Mouse (Mus musculus): ENCODE results near the gene Slc22a8.

Slc22a8 gene

GRCm38 (mm10) chr19:8590954-8591353 lies at the start of gene Slc22a8:
Gene Slc22a8 (plus strand): TSS chr19:8591254.
- in situ Hi-C loops (cut with MboI, MseI), result no loop called here

GRCm38 (mm10) chr19:8558897-8559296 lies 32.2 kb upstream of the Slc22a8 start:
- in situ Hi-C loops (cut with MboI, MseI), result no loop called here

- in situ Hi-C loops (cut with MboI, MseI), result no loop called here
Observed at GRCm38 (mm10) chr19:8564021-8564420, 27.0 kb upstream of the Slc22a8 start.

- in situ Hi-C loops (cut with MboI, MseI), result no loop called here
Observed at GRCm38 (mm10) chr19:8564469-8564868, 26.6 kb upstream of the Slc22a8 start.

- in situ Hi-C loops (cut with MboI, MseI), result no loop called here
Observed at GRCm38 (mm10) chr19:8565262-8565661, 25.8 kb upstream of the Slc22a8 start.

- in situ Hi-C loops (cut with MboI, MseI), result no loop called here
Observed at GRCm38 (mm10) chr19:8565985-8566384, 25.1 kb upstream of the Slc22a8 start.

- in situ Hi-C loops (cut with MboI, MseI), result no loop called here
Observed at GRCm38 (mm10) chr19:8567104-8567880, 23.8 kb upstream of the Slc22a8 start.

- in situ Hi-C loops (cut with MboI, MseI), result no loop called here
Observed at GRCm38 (mm10) chr19:8569453-8569863, 21.6 kb upstream of the Slc22a8 start.

- in situ Hi-C loops (cut with MboI, MseI), result loop anchor here (10.0 kb wide), 1 partner anchor 1186 kb away; the partner anchor contains the start of gene Spindoc
Observed at GRCm38 (mm10) chr19:8570341-8571040, 20.6 kb upstream of the Slc22a8 start.

GRCm38 (mm10) chr19:8571746-8572145 lies 19.3 kb upstream of the Slc22a8 start:
- in situ Hi-C loops (cut with MboI, MseI), result loop anchor here (10.0 kb wide), 1 partner anchor 1187 kb away; the partner anchor contains the start of gene Spindoc

- in situ Hi-C loops (cut with MboI, MseI), result loop anchor here (10.0 kb wide), 1 partner anchor 1188 kb away; the partner anchor contains the start of gene Spindoc
Observed at GRCm38 (mm10) chr19:8572485-8572884, 18.6 kb upstream of the Slc22a8 start.

- in situ Hi-C loops (cut with MboI, MseI), result loop anchor here (5.0 to 10.0 kb wide), 2 partner anchors 100 to 1193 kb away; partner anchors contain the start of gene Spindoc
Observed at GRCm38 (mm10) chr19:8577432-8577831, 13.6 kb upstream of the Slc22a8 start.

- in situ Hi-C loops (cut with MboI, MseI), result loop anchor here (5.0 to 10.0 kb wide), 2 partner anchors 99 to 1194 kb away; partner anchors contain the start of gene Spindoc
Observed at GRCm38 (mm10) chr19:8578293-8578969, 12.6 kb upstream of the Slc22a8 start.

GRCm38 (mm10) chr19:8578970-8579342 lies 12.1 kb upstream of the Slc22a8 start:
- in situ Hi-C loops (cut with MboI, MseI), result loop anchor here (5.0 to 10.0 kb wide), 2 partner anchors 98 to 1194 kb away; partner anchors contain the start of gene Spindoc

- in situ Hi-C loops (cut with MboI, MseI), result no loop called here
Observed at GRCm38 (mm10) chr19:8585298-8585697, 5.8 kb upstream of the Slc22a8 start.

- in situ Hi-C loops (cut with MboI, MseI), result no loop called here
Observed at GRCm38 (mm10) chr19:8585899-8586298, 5.2 kb upstream of the Slc22a8 start.

- in situ Hi-C loops (cut with MboI, MseI), result no loop called here
Observed at GRCm38 (mm10) chr19:8586350-8586749, 4.7 kb upstream of the Slc22a8 start.

- in situ Hi-C loops (cut with MboI, MseI), result no loop called here
Observed at GRCm38 (mm10) chr19:8587315-8587714, 3.7 kb upstream of the Slc22a8 start.

GRCm38 (mm10) chr19:8592155-8592554 lies 1.1 kb downstream of the Slc22a8 start:
- in situ Hi-C loops (cut with MboI, MseI), result no loop called here

GRCm38 (mm10) chr19:8592873-8593408 lies 1.9 kb downstream of the Slc22a8 start:
- in situ Hi-C loops (cut with MboI, MseI), result no loop called here

GRCm38 (mm10) chr19:8593833-8594232 lies 2.8 kb downstream of the Slc22a8 start:
- in situ Hi-C loops (cut with MboI, MseI), result no loop called here

- in situ Hi-C loops (cut with MboI, MseI), result no loop called here
Observed at GRCm38 (mm10) chr19:8594518-8594917, 3.5 kb downstream of the Slc22a8 start.

All from T-helper 2 cell (primary cell).